Mouse (Mus musculus) right cerebral cortex, postnatal 10 days (tissue): ENCODE measurements around the gene Tmprss11a.

Source experiments
- DNase-seq, 2 experiments: peaks; one replicate each; pipeline ENCODE4 v3.0.0; 2021; ENCODE audit warnings: low spot score in 2 of 2

Tmprss11a gene

DNA sequence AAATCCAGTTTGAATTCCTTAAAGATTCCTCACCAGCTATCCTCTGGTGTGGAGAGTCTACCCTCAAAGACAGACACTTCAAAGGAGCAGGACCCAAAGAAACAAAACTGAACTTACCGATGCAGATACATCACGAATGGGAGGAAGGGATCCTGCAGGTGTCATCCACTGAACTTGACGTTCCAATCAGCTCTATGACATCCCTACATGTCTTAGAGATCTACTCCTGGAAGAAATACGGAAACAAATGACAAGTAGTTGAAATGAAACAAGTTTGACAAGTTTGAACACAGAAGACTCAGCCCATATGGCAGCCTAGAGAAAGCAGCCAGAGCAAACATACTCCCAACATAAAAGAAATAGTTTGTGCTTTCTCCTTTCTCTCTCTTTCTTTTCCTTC is at the start of gene Tmprss11a:
Tmprss11a (minus strand) TSS at position 101 of the 400 bp plus-strand sequence.
- DNase-seq, result no peak

DNA sequence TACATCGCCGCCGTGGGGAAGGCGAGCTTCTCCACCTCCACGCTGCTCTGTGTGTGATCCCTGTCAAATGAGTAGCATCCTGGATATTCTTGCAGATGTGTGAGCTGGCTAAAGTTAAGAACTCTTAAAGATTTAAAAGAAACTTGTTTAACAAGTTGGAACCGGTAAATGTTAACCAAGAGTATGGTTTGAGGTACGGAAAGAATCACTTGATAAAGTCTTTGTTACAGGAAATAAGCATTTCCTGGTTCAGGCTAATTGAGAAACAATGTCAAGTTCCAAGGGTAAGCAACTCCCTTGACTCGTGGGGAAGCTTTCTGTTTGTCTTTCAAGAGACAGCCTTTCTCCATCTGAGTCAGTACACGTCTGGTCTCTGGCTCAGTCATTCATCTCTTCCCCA is 49.7 kb upstream of the Tmprss11a start, which contains the start of gene Tmprss11g:
Tmprss11g (minus strand) TSS at position 101 of the 400 bp plus-strand sequence.
- no peak for DNase-seq

DNA sequence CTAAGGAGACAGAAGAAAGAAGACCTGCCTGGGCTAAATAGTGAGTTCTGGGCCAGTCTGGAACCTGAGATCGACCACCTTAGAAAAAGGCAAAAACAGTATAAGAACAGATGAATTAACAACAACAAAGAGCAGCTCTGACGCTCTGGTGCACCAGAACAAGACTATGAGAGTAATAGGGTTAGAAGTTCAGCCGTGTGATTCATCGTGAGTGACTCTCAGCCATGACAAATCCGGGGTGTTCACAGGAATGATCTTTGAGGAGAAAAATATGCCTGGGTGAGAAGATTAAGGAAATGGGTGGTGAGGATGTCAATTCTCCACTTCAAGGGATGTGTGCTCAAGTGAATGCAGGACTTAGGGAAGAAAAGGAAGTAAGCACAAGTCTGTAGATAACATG is 42.7 kb upstream of the Tmprss11a start:
- DNase-seq, result no peak

DNA sequence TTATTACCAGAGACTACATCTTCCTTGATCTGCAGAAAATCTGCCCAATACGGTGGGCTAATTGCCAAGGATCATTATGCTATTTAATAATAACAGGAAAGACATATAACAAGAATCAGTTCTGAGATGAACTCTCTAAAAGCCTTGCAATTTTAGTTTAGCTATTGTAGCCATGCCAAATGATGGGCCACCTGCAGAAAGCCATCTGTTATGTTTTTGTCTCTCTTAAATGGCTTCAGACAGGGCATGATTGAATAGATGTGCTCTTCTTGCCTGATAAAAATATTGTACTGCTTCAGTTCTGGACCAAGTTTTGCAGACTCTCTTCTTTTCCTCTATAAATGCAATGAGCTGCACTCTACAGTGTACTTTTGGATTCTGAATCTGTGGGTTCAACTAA is 24.7 kb upstream of the Tmprss11a start:
- DNase-seq, result no peak

DNA sequence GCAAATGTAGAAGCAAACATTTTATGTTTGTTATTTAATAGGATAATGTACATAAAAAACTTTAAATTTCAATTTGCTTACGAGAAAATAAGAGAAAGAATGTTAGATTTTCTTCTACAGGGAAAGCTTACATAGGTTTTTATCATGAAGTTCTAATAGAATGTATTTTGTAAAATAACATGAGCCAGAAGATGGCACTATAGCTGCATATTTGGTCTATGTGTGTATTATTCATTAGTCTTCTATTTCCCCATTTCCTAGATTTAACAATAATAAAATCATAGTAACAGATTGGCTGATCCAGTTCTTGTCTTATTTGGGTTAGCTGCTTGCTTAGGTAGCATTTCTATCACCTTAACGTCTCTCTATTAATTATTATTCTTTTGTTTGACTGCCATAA is 13.8 kb upstream of the Tmprss11a start:
- DNase-seq, result no peak

DNA sequence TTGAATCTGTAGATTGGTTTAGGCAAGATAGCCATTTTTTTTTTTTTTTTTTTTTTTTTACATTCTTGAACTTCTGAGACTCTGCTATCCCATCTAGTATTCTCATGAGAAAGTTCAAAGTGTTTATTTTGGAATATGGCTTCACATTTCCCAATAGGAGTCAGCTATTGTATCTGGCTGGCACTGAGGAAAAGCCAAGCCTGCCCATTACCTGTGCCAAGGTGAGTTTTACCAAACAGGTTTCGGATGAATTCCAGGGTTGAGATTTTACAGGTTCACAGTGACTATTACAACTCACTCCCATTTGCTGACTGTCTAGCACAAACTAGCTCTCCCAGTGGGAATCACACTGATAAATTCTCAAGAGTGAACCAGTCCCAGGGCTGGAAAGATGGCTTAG is 13.2 kb upstream of the Tmprss11a start:
- DNase-seq, result no peak

DNA sequence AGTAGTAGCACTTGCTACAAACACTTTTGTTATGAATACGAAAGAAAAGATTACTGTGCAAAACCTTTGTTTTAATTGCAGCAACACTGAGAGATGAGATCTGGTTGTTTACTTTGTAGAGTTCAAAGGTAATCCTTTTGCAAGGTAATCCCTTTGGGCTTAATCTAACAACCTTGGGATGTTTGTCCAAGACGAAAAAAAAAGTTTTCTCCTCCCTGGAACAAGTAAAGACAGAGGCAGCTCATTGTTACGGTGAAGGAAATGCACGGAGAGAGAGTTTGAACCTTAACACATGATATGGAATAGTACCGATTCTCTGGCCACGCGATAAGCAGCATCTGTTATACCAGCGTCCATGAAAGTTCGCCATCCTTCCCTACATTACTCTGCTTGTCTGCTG is 5.1 kb upstream of the Tmprss11a start:
- no peak for DNase-seq

DNA sequence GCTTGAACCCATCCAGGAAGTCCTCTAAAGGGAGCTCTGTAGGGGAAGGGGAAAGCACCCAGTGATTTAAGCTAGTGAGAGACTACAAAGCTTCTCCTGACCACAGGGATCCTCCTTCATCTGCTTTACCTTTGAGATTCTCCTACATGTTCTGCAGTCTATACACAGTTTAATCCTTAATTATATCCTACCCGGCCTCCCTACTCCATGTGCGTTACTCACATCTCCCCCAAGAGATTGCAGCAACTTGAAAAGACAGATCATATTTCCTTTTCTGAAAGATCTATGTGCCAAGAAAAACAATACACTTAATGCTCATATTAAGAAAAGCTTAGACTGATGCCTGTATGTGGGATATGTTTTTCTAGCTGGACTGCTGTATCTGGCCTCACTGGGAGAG is 29.5 kb downstream of the Tmprss11a start:
- no peak for DNase-seq

DNA sequence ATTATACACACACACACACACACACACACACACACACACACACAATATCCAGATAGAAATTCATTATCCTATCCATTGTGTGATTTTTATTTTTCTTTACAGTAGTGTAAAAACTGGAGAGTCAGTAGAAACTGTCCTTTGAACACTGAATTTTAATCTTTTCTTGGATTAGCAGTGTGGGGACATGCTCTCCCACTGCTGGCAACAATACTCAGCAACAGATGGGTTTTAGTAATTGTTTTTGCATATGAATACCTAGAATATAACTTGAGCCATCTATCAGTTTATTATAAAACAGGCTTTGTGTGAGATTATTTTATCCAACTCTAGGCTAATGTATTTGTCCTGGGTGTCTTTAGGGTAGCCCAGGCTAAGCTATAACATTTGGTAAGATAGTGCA is 30.2 kb downstream of the Tmprss11a start:
- DNase-seq, result peak in 1 of 2 experiments; percentile 25

DNA sequence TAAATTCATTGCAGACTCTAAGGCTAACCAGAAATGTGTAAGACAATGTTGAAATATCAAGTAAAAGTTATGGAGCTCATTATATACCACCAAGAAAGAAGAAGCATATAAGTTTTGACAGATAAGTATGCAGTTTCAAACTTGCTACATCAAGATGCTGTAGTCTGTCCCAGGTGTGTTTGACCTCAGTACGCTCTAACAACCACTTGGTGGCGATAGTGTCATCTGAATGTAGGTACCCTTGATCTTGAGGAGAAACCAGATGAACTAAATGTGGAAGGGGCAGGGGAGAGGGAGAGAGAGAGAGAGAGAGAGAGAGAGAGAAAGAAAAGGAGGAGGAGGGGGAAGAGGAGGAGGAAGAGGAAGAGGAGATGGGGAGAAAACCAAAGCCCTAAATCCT is 36.1 kb downstream of the Tmprss11a start:
- DNase-seq, result peak; percentile 28 to 35

DNA sequence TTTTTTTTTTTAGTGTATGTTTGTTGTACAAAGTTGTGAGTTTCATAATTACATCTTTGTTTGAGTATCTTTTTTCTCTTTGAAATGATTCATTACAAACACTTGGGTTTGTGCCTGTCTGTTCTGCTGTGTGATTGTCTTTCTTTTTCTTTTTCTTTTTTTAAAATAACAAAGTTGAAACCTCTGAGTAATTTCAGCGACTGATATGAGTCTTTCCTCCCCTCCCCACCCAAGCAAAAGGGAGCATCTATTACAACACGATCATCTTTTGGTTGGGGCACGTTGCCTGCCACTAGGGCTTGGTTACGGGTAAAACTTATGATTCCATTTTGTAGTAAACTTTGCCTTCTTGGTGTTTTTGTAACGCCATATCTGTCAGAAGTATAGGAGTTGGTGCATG is 37.7 kb downstream of the Tmprss11a start:
- DNase-seq, result no peak

DNA sequence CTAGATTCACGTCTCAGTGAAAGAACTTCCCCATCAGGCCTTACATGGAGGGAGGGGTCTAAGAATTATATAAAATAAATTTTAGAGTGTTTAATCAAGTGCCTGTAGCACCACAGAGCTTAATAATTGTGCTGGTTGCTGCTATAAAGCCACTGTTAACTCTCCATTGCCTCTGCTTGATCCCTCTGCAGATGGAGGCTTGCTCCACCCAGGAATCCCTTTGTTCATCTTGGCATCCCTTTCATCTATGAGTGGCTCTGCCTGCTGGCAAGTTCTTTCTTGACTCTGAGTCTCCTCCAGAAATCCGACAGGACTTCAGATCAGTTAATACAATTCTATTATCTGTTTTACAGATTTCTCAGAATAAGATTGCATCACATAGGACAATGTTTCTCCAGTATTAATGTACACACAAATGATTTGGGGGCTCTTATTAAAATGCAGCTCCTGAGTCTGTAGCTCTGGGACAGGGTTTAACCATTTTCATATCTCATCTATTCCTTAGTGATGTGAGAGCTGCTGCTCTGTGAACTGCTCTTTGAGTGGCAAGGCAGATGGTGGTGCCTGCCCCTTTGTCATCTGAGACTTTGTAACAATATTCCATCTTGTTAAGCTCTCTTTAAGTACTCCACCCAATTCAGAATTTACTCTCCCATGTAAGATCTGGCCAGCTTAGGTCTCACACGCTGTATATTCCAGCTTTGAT is 47.3 kb downstream of the Tmprss11a start:
- DNase-seq, result no peak

DNA sequence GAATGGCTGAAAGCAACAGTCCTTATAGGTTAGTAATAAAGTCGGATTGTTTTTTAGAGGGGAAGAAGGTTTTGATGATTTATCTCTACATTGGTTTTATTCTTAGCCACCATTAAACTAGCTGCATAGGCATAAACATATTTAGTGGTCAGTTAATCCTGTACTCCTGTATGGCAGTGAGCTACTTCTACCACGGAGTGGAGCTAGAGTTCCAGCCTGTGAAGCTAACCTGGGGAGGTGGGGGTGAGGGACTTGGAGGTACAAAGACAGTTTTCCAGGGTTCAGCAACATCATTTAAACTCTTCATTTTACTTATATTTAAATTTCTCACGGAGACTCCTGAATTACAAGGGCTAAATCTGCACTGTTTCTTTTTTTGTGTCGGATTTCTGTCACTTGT is 49.3 kb downstream of the Tmprss11a start:
- no peak for DNase-seq

DNA sequence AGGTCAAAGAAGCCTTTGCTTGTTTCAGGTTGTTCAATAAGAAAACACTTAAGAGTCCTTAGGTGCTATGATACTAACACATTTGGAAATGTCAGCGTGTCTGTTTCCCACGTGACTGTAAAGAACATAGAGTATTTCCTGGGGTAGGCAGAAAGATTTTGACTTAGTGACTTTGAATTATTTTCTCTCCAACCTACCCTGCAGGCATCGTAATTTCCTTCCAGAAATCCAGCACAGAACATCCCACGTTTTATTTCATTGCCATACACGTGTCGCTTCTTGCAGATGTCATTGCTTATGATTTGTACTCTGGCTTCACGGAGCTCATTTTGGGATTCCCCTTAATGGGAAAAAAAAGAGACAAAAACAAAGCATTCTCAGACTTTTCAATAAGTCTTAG is 54.5 kb downstream of the Tmprss11a start:
- DNase-seq, result no peak

DNA sequence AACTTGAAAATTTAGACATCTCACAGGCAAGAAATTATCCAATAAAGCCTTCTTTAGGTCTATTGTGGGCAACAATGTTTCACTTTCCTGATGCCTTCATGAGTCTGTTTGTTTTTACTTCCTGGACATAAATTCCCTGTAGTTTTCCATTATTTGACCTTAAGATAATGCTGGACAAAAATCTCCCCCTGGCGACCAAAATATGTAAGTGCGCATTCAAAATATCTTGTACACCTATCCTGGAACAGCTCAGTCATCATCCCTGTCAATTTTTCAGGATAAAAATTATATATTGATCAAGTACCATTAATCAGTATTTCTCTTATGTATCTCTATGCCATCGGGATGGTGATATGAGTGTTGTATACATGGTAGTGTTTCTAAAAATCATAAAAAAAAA is 58.0 kb downstream of the Tmprss11a start:
- no peak for DNase-seq

DNA sequence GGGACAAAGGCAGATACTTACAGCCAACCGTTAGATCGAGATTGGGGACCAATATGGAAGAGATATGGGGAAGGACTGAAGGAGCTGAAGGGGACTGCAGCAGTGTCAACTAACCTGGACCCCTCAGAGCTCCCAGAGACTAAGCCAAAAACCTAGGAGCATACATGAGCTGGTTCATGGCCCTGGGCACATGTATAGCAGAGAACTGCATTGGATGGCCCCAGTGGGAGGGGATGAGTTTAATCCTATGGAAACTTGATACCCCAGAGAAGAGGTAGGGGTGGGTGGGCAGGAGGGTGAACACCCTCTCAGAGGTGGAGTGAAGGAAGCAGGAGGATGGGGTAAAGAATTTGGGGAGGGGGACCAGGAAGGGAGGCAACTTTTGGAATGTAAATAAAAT is 60.8 kb downstream of the Tmprss11a start:
- no peak for DNase-seq

DNA sequence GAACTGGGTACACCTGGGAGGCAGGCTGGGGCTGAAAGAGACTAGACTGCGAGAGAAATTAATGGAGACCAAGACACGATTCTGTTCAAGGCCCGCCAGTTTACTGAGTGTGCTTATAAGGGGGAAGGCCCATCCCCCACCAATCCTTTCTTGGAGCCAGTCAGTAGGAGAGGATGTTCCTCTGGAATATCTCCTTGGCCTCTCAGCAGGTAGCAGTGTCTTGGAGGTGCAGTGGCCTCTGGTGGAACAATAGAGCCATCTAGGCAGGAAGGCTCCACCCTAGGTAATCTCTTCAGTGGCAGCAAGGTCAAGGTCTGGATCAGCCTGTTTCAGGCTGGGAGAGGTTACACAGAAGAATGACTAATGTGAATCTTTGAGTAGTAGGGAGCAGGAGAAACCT is 61.6 kb downstream of the Tmprss11a start:
- no peak for DNase-seq

DNA sequence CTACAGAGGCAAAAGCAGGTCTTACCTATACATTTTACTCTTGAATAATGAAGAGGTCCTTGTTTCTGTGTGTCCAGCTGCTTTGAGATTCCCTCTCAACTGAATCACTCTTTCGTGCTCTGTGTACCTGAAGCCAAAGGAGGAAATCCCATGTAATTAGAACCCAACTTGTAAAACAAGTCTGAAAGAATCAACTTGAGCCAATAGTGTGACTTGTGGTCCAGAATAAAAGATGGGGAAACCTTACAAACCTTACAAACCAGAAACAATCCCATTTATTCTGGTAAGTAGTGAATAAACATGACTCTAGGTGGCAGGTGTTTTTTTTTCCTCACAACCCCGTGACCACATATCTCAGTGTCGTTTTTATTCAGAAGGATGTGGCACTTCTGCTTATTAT is 95.5 kb downstream of the Tmprss11a start, which contains the start of gene Tmprss11d:
Tmprss11d (minus strand) TSS at position 101 of the 400 bp plus-strand sequence.
- no peak for DNase-seq
